Mouse (Mus musculus) R1 (cell line): ENCODE measurements around the gene Tex46.

Experiments
- DNase-seq: peaks from one replicate; pipeline ENCODE4 v3.0.0-alpha.2; 2018; ENCODE audit warnings: low read depth, low spot score

Tex46 gene

DNA sequence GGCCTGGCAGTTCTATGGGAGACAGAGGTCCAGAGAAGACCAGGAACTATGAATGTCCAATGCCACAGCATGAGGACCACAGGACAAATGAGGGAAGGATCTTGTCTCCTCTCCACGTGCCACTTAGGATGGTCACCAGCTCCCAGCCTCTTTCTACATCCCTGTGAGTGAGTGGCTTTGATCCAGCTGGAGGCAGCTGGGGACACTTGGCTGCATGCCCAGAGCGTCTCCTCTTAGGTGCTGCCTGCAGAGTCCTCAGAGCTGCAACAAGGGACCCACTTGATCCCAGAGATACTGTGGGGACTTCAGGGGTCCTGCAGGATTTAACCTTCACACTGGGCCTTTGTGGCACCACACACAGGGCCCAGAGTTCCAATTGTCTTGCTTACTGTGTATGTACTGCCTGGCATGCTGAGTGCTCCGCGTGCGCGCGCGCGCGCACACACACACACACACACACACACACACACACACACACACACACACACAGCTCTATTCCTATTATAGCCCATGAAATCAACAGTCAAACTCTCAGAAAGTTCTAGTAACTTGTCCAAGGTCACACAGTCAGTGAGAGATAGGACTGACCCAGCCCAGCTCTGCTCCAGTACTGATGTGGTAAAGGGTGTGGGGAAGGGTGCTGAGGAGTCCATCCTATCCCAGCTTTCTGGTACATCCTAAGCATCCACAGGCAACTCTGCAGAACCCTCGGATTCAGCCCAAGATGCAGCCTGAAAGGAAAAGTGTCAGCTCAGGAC, 21.2 kb downstream of the Tex46 start:
- no peak for DNase-seq

DNA sequence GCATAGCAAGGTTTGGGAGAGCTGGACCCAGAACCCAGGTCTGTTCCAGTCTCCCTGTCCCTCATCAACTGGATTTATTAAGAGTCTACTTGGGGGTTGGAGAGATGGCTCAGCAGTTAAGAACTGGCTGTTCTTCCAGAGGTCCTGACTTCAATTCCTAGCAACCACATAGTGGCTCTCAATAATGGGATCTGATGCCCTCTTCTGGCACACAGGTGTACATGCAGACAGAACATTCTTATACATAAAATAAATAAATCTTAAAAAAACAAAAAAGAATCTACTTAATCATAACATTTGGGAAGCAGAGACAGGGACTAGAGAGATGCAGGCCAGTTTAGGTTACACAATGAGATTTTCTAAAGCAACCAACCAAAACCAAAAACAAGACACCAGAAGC, 25.8 kb downstream of the Tex46 start:
- DNase-seq = peak; percentile 50

DNA sequence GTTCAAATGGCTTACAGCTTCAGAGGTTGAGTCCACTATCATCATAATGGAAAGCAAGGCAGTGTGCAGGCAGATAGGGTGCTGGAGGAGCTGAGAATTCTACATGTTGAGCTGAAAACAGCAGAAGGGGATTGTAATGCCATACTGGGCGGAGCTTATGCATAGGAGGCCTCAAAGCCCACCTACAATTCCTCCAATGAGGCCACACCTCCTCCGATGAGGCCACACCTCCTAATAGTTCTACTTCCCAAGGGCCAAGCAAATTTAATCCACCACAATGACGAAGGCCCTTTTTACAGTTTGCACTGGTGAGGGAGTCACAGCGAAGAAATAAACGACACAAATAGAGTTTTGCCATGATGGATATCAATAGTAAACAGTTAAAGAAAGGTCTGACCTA, 26.3 kb downstream of the Tex46 start:
- peak; percentile 89 for DNase-seq

DNA sequence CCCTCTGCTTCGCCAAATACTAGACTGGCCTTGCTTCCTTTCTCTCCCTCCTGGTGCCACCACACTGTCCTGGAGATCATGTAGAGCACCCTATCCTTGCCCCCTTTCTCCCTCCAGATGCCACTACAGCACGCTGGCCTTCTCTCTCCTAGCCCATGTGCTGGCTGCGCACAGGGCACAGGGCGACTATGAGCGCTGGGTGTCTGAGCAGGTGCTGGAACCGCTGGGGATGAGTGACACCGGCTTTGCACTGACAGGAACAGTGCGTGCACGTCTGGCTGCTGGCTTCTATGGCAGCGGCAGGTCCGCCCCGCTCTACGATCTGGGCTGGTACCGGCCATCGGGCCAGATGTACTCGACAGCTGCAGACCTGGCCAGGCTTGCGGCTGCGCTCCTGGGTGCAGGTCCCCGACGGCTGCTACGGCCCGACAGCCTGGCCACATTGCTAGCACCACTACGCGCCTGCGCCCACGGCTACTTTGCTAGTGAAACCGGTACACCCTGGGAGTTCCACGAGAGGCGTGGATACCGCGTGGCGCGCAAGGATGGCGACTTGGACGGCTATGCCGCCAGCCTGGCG, 26.8 kb downstream of the Tex46 start:
- peak; percentile 28 for DNase-seq

DNA sequence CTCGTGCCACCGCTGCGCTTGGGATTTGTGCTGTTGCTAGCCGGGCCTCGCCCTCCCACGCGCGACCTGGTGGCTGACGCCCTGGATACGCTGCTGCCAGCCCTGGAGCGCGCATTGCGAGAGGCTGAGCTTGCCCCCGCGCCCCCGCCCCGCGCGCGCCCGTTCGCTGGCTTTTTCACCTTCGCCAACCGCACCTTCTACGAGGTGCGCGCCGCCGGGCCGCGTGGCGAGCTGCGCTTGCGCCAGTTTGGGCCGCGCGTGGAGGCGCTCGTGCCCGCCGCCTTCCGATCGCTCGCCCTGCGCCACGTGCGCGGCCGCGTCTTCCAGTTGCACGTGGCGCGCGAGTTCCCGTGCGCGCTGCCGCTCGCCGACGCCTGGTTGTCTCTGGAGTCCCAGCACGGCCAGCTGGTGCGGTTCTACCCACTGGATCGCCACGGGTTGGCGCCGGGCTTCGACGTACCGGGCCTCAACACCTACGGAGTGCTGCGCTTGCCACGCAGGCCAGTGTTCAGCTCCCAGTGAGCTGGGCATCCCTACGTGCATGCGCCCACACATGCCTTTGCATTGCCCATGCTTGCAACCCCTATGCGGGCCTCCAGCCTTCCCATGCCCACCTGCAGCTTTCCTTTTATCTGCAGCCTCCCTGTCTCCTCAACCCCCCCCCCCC, 27.5 kb downstream of the Tex46 start:
- peak; percentile 61 for DNase-seq

DNA sequence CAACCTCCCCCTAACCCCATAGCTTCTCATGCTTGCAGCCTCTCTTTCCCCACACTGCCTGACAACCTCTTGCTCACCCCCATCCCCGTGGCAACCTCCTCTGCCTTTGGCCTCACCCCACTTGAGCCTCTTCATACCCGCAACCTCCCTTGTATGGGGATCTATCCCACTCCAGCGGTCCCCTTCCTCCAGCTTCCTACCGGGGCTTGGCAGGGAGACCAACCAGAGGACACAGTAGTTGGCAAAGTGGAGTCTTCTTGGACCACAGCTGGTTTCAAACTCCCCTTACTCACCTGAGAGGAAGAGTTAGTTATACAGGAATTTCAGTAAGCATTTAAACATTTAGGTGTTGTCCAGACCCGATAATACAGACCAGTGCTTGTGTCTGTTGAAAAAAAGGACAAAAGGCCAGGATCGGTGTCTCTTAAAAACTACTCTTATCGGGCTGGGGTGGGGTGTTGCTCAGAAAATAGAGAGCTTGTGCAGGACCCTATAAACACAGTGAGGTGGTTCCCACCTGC, 28.1 kb downstream of the Tex46 start:
- peak; percentile 42 for DNase-seq

DNA sequence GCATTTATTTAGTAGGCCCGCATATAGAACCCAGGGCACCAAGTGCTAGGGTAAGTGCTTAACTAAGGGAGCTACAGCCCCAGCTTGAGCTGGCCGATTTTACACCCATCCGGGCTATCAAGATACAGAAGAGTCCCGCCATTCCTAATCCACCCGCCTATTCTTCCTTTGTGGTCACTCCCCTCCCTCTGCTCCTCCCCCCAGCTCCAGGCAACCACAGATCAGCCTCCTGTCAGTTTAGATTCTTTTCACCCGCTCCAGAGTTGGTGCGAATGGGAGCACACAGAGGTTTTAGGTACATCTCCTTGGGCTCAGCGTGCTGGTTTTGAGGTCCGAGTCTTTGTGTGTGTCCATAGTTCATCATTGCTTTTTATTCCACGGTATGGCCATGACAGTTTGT, 28.7 kb downstream of the Tex46 start:
- DNase-seq = peak; percentile 85

DNA sequence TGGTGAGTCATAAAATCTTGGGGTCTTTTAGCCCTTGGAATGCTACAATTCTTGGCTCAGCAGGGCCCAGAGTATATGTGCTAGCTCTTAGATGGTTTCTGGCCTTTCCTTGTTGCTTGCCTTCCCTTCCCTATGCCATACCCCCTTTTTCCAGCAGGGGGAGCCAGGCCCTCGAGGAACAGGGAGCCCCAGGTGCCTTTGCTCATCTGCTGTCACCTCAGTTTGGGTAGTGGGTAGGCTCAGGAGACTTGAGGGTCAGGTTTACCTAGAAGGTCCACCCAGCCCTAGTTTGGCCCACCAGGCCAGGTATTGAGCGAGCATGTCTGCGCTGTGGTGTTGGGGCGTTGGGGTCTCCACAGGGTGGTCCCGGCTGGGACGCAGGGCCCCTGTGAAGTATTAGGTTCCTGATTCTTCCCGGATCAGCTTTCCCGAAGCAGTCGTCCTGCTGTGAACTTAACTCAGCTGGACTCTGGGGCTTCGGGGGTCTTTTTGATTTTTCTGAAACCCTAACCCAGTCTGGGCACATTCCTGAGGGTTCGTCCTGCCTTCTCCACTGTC, 38.8 kb downstream of the Tex46 start:
- DNase-seq = peak; percentile 81

DNA sequence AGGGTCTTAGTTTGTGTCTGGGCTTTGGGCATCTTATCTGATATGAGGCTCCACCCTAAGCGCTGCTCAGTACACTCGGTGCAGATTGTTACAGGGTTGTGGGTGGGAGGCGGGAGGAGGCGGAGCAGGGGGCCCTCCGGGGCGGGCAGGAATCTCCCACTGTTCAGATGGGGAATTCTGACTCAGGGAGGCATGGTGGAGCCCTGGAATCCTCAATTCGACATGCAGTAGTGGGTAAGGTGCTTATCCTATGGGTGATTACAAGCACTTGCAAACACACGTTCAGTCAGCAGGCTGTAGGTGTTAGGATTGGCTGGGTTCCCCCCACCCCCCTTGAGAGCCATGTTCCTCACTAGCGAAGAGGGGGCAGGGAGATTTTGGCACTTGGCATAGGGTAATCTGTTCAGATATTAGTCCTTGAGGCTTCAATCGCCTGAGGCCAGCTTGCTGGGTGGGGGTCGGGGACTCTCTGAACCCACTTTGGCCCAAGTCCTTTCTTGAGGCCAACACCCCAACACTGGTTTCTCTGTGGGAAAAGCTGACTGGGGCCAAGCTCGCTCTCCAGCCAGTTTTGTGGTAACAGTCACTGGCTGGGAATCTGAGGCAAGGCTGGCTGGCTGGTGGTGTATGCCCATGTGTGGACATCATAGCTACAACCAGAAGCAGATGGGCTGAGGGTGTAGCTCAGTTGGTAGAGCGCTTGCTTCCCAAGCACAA, 39.4 kb downstream of the Tex46 start:
- no peak for DNase-seq

DNA sequence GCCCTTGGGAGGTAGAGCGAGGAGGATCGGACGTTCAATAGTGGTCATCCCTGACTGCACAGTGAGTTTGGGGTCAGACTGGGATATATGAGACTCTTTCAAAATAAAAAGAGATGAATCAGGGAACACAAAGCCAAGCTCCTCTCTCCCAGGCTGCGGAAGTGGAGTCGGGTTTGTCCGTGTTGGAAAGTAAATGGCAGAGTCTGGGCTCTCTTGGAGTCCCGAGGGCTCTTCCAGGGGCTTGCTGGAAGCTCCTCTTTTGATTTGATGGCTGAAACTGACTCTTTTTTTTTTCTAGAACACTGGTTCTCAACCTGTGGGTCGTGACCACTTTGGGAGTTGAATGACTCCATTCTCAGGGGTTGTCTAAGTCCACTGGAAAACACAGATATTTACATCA, 40.0 kb downstream of the Tex46 start:
- no peak for DNase-seq

DNA sequence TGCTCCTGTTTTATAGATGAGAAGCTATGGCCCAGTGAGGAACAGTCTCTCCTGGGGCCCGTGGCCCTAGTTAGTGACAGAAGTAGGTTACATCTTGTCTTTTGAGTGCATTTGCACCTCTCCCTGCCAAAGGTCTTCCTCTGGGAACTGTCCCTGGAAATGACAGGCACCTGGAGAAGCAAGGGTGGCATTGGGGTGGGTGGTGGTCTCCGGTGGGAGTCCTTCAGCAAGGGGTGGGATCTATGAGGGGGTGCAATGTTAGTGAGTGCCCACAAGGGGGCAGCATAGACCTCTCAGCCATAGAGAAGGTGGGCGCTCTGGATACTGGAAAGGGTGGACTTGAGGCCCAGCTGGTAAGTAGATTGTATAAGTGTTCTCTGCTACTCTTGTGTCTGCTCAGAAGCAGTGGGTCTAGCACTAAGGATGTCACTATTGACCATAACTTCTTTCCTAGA, 41.1 kb downstream of the Tex46 start:
- peak; percentile 55 for DNase-seq

DNA sequence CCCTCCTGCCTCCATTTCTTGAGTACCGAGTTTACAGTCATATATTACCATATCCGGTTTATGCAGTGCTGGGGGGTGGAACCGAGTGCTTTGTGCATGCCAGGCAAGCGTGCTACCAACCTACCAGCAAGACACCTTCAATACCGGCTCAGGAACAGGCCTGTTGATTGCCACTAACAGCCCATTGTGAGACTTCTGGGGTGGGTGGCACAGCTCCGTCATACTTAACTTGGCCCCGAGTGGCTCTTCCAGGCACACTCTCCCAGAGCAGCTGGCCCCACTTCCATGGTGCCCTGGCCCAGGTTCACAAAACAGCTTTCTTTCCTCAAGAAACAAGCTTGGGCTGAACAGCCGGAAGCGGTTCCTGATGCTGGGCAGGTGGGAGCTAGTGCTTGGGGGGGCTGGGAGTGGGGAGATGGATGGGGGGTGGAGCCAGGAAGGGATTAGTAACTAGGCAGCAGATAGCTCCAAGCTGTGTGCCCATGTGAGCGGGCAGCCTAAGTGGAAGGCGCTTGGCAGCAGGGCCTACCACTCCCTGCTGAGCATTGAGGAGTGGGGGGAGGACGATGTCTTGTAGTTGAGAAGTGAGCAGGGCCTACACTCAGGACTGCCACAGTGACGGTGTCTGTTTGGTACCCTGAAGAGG, 41.8 kb downstream of the Tex46 start:
- DNase-seq = no peak

DNA sequence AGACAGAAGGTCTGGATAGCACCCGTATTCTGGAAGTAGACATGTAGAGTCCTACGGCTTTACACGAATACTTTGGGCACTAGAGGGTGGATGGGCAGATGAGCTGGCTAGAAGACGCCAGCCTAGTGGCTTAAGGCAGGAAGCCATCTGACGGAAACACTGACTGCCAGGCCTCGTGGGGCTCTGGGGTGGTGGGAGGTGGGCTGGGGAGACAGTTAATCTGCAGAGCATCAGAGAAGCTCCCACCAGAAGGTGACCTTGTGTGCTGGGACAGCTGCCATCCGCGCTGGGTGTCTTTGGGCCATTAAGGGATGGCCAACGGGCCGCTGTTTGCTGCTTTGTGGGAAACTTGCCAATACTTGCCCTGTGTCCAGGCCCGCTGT, 42.3 kb downstream of the Tex46 start:
- no peak for DNase-seq

DNA sequence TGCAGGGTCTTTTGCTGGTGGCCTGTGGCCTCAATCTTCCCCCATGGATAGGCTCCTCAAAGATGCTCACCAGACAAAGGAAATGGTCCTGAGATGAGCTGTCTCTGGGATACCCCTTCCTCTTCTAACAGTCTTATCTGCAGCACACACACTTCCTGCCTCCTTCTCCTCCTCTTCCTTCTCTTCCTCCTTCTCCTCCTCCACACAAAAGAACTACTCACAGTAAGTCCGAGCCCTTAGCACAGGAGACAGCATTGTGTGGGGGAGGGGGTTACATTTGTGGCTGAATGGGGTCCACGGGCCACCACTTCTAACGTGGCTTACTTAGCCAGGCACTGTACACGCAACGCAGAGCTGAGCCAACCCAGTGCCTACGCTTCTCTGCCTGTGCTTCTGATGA, 42.8 kb downstream of the Tex46 start:
- no peak for DNase-seq

DNA sequence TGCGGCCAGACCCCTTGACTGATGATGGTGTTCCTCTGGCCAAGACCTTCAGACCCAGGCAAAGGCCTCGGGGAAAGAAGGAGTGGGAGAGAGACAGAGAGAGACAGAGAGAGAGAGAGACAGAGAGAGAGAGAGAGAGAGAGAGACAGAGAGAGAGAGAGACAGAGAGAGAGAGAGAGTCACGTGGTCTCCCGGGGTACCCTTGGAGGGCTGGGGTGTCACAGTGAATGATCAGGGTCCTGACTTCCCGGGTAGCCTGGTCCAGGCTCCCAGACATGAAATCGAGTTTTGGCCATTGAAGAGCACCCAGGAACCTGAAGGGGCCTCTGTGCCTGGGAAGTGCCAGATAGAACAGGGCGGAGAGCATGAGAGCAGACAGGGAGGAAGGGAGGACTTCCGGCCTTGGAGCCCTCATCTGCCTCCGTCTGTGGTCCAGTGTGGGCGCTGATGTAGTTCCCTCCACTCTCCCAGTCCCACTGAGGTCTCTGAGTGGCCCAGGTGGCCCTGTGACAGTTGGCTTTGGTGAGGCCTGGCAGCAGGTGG, 43.5 kb downstream of the Tex46 start:
- DNase-seq = no peak

DNA sequence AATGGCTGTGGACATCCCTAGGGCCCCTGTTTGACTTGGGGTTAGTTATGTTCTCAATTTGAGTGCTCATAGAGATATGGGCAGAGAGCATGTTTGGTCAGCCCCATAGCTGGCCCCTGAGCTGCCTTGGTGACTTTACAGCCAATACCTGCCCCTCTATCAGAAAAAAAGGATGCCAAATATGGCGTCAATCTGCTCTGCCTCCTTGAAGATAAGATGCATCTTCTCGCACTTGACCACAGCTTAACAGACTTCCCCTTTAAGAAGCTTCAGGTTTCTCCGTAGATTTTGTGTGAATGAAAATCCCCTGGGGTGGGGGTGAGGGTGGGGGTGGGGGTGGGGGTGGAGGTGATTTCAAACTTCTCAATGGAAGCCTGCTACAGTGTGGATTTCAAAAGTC, 47.7 kb downstream of the Tex46 start:
- no peak for DNase-seq
